Mouse (Mus musculus) lung, embryonic 14.5 days (tissue): ENCODE measurements around the gene Sntb2. TPM values are rescaled to one million over a fixed set of nuclear protein-coding genes. Genes with fewer than 3 reads are reported as not detected.

Experiments used
- ATAC-seq: fragments of 200-750 bp; cut with Nextera tagmentation; 2 replicates; pipeline ENCODE4 v1.8.0; 2017; ENCODE audit warnings: mild to moderate bottlenecking, moderate TSS enrichment, moderate library complexity; ENCODE audit not compliant: insufficient read depth
- DNase-seq: peaks from one replicate; pipeline ENCODE4 v3.0.0-alpha.2; 2015
- H3K27ac ChIP-seq: fragments of 300-500 bp; sonication (generic); 2 replicates; pipeline ENCODE4 v1.5.1; 2014; ENCODE audit warnings: low read depth, mild to moderate bottlenecking, moderate library complexity
- H3K27me3 ChIP-seq: fragments of 300-500 bp; sonication (generic); 2 replicates; pipeline ENCODE4 v1.6.1; 2014; ENCODE audit warnings: low read length, control low read depth; ENCODE audit not compliant: insufficient read depth
- H3K36me3 ChIP-seq: fragments of 300-500 bp; sonication (generic); 2 replicates; pipeline ENCODE4 v1.6.1; 2014; ENCODE audit warnings: control low read depth; ENCODE audit not compliant: insufficient read depth
- H3K4me1 ChIP-seq: fragments of 300-500 bp; sonication (generic); 2 replicates; pipeline ENCODE4 v1.6.1; 2014; ENCODE audit warnings: antibody characterized with exemption, control low read depth; ENCODE audit not compliant: insufficient read depth
- H3K4me2 ChIP-seq: fragments of 300-500 bp; sonication (generic); 2 replicates; pipeline ENCODE4 v1.6.1; 2014; ENCODE audit warnings: mild to moderate bottlenecking
- H3K4me3 ChIP-seq: fragments of 300-500 bp; sonication (generic); 2 replicates; pipeline ENCODE4 v1.5.1; 2014; ENCODE audit warnings: low read depth, low read length
- H3K9ac ChIP-seq: fragments of 300-500 bp; sonication (generic); 2 replicates; pipeline ENCODE4 v1.6.1; 2014
- H3K9me3 ChIP-seq: fragments of 300-500 bp; sonication (generic); 2 replicates; pipeline ENCODE4 v1.6.1; 2016; ENCODE audit warnings: low read depth, low read length, control low read depth
- CTCF ChIP-seq: IDR thresholded peaks from 2 replicates; pipeline ENCODE4 v1.5.1; 2016; ENCODE audit warnings: antibody characterized with exemption, low read depth
- WGBS: fragments of 180-500 bp; shearing (Covaris S2); extraction: QIAGEN DNeasy Blood & Tissue Kit; methylation state at CpG from one replicate; pipeline ENCODE4 v1.1.7; 2014; 5-methylcytosine and 5-hydroxymethylcytosine counted together
- polyA plus RNA-seq: library from polyadenylated mRNA; unstranded; fragments of >200 nt; fragmentation: Nextera tagmentation; extraction: Ambion mirVana; gene quantifications from 2 replicates; pipeline ENCODE4 v1.2.1, GENCODE M21; 2014

Gene Sntb2
- polyA plus RNA-seq, 1 experiment from 2014 or later = 22.1 TPM

DNA sequence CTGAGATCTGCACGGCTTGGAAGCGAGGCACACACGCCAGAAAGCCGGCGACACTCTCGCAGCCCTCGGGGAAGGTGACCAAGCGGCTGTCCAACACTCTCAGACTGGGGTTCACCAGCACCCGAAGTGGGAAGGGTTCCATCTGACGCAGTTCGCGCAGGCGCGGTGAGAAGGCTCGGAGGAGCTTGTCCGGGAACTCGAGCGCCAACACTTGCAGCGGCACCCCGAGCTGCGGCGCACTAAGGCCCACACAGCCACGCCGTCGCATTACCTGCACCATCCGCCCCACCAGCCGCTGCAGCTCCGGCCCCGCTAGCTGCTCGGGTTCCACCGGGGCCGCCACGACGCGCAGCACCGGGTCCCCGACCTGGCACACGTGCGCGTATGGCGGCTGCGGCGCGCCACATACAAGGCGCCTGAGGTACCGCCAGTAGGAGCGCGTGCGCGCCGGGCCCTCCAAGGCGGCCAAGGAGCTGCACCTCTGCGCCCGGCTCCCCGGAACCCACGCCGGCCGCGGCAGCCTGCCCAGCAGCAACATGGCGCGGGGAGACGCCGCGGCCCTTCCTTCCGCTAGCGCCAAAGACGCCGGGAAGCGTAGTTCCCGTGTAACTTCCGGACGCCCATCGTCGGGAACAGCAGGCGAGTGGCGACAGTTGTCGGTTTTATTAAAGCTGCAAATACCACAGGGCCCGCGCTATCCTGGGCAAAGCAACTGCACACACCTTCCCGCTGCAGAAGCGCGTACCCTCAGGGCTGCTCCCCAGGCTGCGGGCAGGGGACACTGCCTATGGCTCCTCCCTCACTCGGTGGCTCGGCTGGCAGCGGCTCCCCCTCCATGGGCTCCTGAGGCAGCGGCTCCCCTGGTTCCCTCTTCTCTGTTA is 112.8 kb downstream of the Sntb2 start, which contains the start of gene Pdf:
Gene Pdf (minus strand): TSS at position 554 of the 881 bp plus-strand sequence.
- under 1% methylated on average over 82 of the region's 87 CpGs for WGBS
- Histone ChIP-seq H3K4me2 (peak within 1 kb of the TSS; percentile 75), H3K4me1 (no peaks in the 10 kb centered on the region), H3K27ac (peak within 1 kb of the TSS; percentile 94), H3K4me3 (peak within 1 kb of the TSS; percentile 87), H3K27me3 (no peaks in the 10 kb centered on the region), H3K9me3 (no peaks in the 10 kb centered on the region), H3K36me3 (peaks cover 79% of the 10 kb centered on the region), H3K9ac (peak within 1 kb of the TSS; percentile 94)
- TF ChIP-seq CTCF = peak; percentile 1; the same call in 1 of the 2 replicates
- peak; percentile 87 for DNase-seq
- ATAC-seq = peak; percentile 83

DNA sequence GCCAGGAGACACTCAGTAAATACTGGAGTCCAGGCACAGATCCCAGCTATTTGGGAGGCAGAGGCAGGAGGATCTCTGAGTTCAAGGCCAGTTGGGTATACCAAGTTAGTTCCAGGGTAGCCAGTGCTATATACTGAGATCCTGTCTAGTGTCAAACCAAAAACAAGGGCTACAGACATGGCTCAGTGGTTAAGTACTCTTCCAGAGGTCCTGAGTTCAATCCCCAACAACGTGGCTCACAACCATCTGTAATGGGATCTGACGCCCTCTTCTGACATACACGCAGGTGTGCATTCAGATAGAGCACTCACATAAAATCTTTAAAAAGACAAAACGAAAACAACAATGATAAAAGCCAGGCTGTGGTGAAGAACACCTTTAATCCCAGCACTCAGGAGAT is 113.9 kb downstream of the Sntb2 start:
- no peak overlapping the region for H3K9ac ChIP-seq
- H3K27me3 ChIP-seq = no peaks in the 10 kb centered on the region
- no peak for DNase-seq
- TF ChIP-seq CTCF = no peak
- peak overlapping the region; percentile 75 for H3K4me2 ChIP-seq
- H3K9me3 ChIP-seq = no peaks in the 10 kb centered on the region
- H3K4me3 ChIP-seq = peak overlapping the region; percentile 87
- WGBS = 93% methylated on average over 4 of the region's 4 CpGs
- peak overlapping the region; percentile 94; the same call in 1 of the 2 replicates for H3K27ac ChIP-seq
- ATAC-seq = no peak
- no peaks in the 10 kb centered on the region for H3K4me1 ChIP-seq
- H3K36me3 ChIP-seq = peaks cover 77% of the 10 kb centered on the region

DNA sequence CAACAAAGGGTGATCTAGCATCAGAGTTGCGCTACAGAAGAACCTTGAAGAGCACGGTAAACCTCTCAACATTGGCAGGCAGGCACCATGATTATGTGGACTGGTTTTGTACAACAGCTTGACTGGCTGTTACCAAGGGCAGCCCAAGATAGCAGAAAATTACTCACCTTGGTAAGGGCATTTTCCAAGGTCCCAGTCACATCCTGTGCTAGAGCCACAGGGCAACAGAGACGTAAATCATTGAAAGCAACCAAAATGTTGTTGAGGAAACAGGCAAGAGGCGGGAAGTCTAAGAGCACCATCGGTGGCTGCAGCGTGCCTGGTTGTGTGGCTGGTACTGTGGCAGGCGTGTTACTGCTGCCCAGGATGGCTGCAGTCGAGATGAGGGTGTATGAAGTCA is 116.5 kb downstream of the Sntb2 start:
- H3K27ac ChIP-seq = no peak overlapping the region
- peaks cover 57% of the 10 kb centered on the region for H3K36me3 ChIP-seq
- H3K9me3 ChIP-seq = no peaks in the 10 kb centered on the region
- 94% methylated on average over 8 of the region's 8 CpGs for WGBS
- H3K27me3 ChIP-seq = no peaks in the 10 kb centered on the region
- DNase-seq = no peak
- TF ChIP-seq CTCF = no peak
- ATAC-seq = no peak
- H3K4me2 ChIP-seq = no peak overlapping the region
- H3K4me1 ChIP-seq = no peaks in the 10 kb centered on the region
- no peak overlapping the region for H3K4me3 ChIP-seq
- no peak overlapping the region for H3K9ac ChIP-seq

DNA sequence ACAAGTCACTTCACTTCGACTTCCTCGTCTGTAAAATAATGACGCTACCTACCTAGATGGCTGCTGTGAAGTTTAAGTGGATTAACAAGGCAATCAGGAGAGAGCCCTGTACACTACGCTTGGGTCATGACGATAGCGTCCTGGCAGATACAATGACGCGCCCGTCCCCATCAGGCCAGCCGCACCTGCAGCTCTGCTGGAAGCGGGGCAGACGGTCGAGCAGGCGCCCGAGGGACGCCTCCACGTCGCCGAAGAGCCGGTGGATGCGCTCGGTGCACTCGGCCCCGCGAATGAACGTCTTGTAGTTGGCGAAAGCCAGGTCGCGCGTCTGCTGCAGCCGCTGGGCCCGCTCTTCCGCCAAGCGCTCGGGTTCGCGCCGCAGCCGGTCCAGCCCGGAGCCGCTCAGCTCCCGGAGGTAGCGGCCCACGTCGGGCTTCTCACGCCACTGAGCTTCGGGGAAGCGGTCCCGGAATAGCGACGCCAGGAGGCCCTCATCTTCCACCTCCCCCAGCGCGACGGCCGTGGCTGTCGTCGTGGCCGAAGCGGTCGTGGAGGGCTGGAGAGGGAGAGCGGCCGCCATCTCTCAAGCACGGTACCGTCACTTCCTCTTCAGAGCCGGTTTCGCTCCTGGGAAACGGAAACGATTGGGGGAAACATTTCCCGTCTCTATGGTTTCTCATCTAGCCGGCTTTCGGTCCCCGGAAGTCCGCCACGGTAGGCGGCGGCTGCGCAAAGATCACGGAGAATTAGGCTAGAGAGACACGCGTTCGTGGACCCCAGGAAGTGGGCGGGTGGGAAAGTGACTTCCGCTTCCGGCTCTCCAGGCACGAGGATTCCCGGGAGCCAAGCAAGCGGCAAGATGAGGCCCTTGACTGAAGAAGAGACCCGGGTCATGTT is 120.8 kb downstream of the Sntb2 start, which contains the start of the genes Cog8 and Nip7:
Gene Cog8 (minus strand): TSS at position 614 of the 897 bp plus-strand sequence.
Gene Nip7 (plus strand): TSS at position 802 of the 897 bp plus-strand sequence.
- ATAC-seq (peak; percentile 97), DNase-seq (peak; percentile 99)
- H3K4me3 ChIP-seq = peak within 1 kb of the TSS; percentile 100
- peak within 1 kb of the TSS; percentile 80 for H3K27ac ChIP-seq
- 0 out of 2 replicates have a peak, but pooled peaks have one; percentile 3 for TF ChIP-seq CTCF
- H3K9me3 ChIP-seq = no peaks in the 10 kb centered on the region
- no peaks in the 10 kb centered on the region for H3K4me1 ChIP-seq
- no peaks in the 10 kb centered on the region for H3K27me3 ChIP-seq
- peaks cover 56% of the 10 kb centered on the region for H3K36me3 ChIP-seq
- H3K9ac ChIP-seq = peak within 1 kb of the TSS; percentile 80
- H3K4me2 ChIP-seq = peak within 1 kb of the TSS; percentile 82
- WGBS = under 1% methylated on average over 88 of the region's 88 CpGs

DNA sequence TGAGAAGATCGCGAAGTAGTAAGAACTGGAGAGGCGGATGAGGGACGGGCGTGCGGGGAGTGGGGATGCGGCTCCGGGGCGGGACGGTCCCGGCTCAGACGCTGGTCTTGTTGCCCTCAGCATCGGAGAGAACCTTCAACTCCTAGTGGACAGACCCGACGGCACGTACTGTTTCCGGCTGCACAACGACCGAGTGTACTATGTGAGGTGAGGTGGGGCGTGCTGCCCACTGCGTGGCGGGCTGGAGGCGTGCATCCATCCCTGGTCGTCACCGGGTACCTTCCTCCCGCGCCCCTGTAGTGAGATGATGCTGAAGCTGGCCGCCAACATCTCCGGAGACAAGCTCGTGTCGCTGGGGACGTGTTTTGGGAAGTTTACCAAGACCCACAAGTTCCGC is 121.4 kb downstream of the Sntb2 start:
- H3K9me3 ChIP-seq = no peaks in the 10 kb centered on the region
- H3K27ac ChIP-seq = peak overlapping the region; percentile 52; the same call in 1 of the 2 replicates
- peak overlapping the region; percentile 82 for H3K4me2 ChIP-seq
- TF ChIP-seq CTCF = 0 out of 2 replicates have a peak, but pooled peaks have one; percentile 21
- under 1% methylated on average over 33 of the region's 33 CpGs for WGBS
- ATAC-seq (peak; percentile 63), DNase-seq (peak; percentile 19)
- peak overlapping the region; percentile 80 for H3K9ac ChIP-seq
- peak overlapping the region; percentile 100 for H3K4me3 ChIP-seq
- no peaks in the 10 kb centered on the region for H3K4me1 ChIP-seq
- H3K27me3 ChIP-seq = no peaks in the 10 kb centered on the region
- peaks cover 49% of the 10 kb centered on the region for H3K36me3 ChIP-seq

DNA sequence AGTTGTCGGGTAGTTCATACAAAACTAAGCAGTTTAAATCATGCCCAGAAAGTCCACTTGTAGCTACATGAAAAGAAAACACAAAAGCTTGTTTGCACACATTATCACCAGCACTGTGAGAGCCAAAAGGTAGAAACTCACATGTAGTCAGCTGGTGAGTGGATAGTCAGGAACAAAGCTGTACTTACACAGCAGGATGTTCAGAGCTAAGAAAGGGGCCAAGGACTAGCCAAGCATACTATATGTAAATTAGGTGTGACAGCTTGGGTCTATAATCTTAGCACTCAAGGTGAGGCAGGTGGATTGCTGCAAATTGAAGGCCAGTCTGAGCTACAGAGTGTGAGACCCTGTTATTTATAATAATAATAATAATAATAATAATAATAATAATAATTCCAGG is 127.1 kb downstream of the Sntb2 start:
- Histone ChIP-seq H3K27ac (no peak overlapping the region), H3K4me3 (no peak overlapping the region), H3K36me3 (peaks cover 21% of the 10 kb centered on the region), H3K27me3 (no peaks in the 10 kb centered on the region), H3K4me1 (no peaks in the 10 kb centered on the region), H3K9ac (no peak overlapping the region), H3K4me2 (no peak overlapping the region), H3K9me3 (no peaks in the 10 kb centered on the region)
- no peak for TF ChIP-seq CTCF
- WGBS = 67% methylated on average over 1 of the region's 1 CpGs
- no peak for DNase-seq
- no peak for ATAC-seq
